Mouse (Mus musculus) bone marrow macrophage, adult 2 months (primary cell): Measurements from ENCODE around the gene Bod1. TPM values are rescaled to one million over a fixed set of nuclear protein-coding genes. Genes with fewer than 3 reads are reported as not detected.

Experiments used
- H3K27ac ChIP-seq: 2 replicates; pipeline ENCODE4 v1.5.1; 2012; ENCODE audit warnings: low read depth, low read length; ENCODE audit not compliant: insufficient read depth
- H3K4me1 ChIP-seq: 2 replicates; pipeline ENCODE4 v1.6.1; 2012; ENCODE audit warnings: low read length; ENCODE audit not compliant: control insufficient read depth, insufficient read depth
- H3K4me3 ChIP-seq: 2 replicates; pipeline ENCODE4 v1.5.1; 2012; ENCODE audit warnings: mild to moderate bottlenecking, low read length, moderate library complexity; ENCODE audit not compliant: insufficient read depth
- CTCF ChIP-seq: IDR thresholded peaks from 2 replicates; pipeline ENCODE4 v1.5.1; 2012; ENCODE audit warnings: low read depth, mild to moderate bottlenecking, low read length, moderate library complexity
- POLR2A ChIP-seq: IDR thresholded peaks from 2 replicates; pipeline ENCODE4 v1.6.1; 2012; ENCODE audit warnings: mild to moderate bottlenecking, low read depth, low read length, borderline replicate concordance
- polyA plus RNA-seq: library from polyadenylated mRNA; stranded (reverse); fragments of >200 nt; gene quantifications from 2 replicates; pipeline ENCODE4 v1.2.4, GENCODE M21; 2012; ENCODE audit not compliant: missing spikeins, insufficient read depth, insufficient read length

Bod1 gene
- polyA plus RNA-seq, 1 experiment, result 12.6 TPM

- Histone ChIP-seq H3K4me1 (no peaks in the 10 kb centered on the region), H3K4me3 (no peak overlapping the region), H3K27ac (no peak overlapping the region)
- peak; percentile 21; the same call in 1 of the 2 replicates for TF ChIP-seq CTCF
- no peak for TF ChIP-seq POLR2A
These were observed 22.4 kb upstream of the Bod1 start for GRCm38 (mm10) chr11:31694109-31694508.

- Histone ChIP-seq H3K4me1 (no peaks in the 10 kb centered on the region), H3K27ac (no peak overlapping the region), H3K4me3 (no peak overlapping the region)
- no peak for TF ChIP-seq POLR2A
- no peak for TF ChIP-seq CTCF
These were observed 21.6 kb upstream of the Bod1 start for GRCm38 (mm10) chr11:31693322-31693721.

GRCm38 (mm10) chr11:31688956-31689355 is 17.3 kb upstream of the Bod1 start:
- Histone ChIP-seq H3K4me1 (peaks cover 8% of the 10 kb centered on the region), H3K4me3 (no peak overlapping the region), H3K27ac (no peak overlapping the region)
- no peak for TF ChIP-seq CTCF
- TF ChIP-seq POLR2A, result no peak

GRCm38 (mm10) chr11:31684913-31685567 is 13.4 kb upstream of the Bod1 start:
- TF ChIP-seq POLR2A, result no peak
- no peak for TF ChIP-seq CTCF
- Histone ChIP-seq H3K4me1 (peaks cover 8% of the 10 kb centered on the region), H3K27ac (no peak overlapping the region), H3K4me3 (no peak overlapping the region)

GRCm38 (mm10) chr11:31684126-31684525 is 12.4 kb upstream of the Bod1 start:
- no peak overlapping the region for H3K27ac ChIP-seq
- no peak overlapping the region for H3K4me3 ChIP-seq
- H3K4me1 ChIP-seq, result peaks cover 8% of the 10 kb centered on the region
- TF ChIP-seq POLR2A (no peak), CTCF (no peak)

GRCm38 (mm10) chr11:31679840-31680381 is 8.2 kb upstream of the Bod1 start:
- H3K4me1 ChIP-seq, result peaks cover 7% of the 10 kb centered on the region
- no peak for TF ChIP-seq POLR2A
- no peak for TF ChIP-seq CTCF
- no peak overlapping the region for H3K27ac ChIP-seq
- H3K4me3 ChIP-seq, result no peak overlapping the region

GRCm38 (mm10) chr11:31677309-31677708 is 5.6 kb upstream of the Bod1 start:
- peaks cover 7% of the 10 kb centered on the region for H3K4me1 ChIP-seq
- TF ChIP-seq CTCF, result no peak
- TF ChIP-seq POLR2A, result no peak
- no peak overlapping the region for H3K4me3 ChIP-seq
- H3K27ac ChIP-seq, result no peak overlapping the region

GRCm38 (mm10) chr11:31676661-31677252 is 5.1 kb upstream of the Bod1 start:
- no peak overlapping the region for H3K4me3 ChIP-seq
- TF ChIP-seq CTCF, result no peak
- TF ChIP-seq POLR2A, result no peak
- H3K4me1 ChIP-seq, result peaks cover 7% of the 10 kb centered on the region
- no peak overlapping the region for H3K27ac ChIP-seq

- H3K4me1 ChIP-seq, result peaks cover 8% of the 10 kb centered on the region
- H3K4me3 ChIP-seq, result no peak overlapping the region
- TF ChIP-seq CTCF (no peak), POLR2A (no peak)
- no peak overlapping the region for H3K27ac ChIP-seq
These were observed 3.7 kb upstream of the Bod1 start for GRCm38 (mm10) chr11:31675430-31675829.

- TF ChIP-seq POLR2A (no peak), CTCF (no peak)
These were observed 482 bp upstream of the Bod1 start for GRCm38 (mm10) chr11:31672170-31672563.

More at GRCm38 (mm10) chr11:31672170-31672563, 482 bp upstream of the Bod1 start:
- Histone ChIP-seq H3K4me1 (peaks cover 5% of the 10 kb centered on the region), H3K4me3 (peak overlapping the region; percentile 96), H3K27ac (no peak overlapping the region)
